9 mouse cellular contexts compared by ENCODE assay signal in the genomic region with DNA sequence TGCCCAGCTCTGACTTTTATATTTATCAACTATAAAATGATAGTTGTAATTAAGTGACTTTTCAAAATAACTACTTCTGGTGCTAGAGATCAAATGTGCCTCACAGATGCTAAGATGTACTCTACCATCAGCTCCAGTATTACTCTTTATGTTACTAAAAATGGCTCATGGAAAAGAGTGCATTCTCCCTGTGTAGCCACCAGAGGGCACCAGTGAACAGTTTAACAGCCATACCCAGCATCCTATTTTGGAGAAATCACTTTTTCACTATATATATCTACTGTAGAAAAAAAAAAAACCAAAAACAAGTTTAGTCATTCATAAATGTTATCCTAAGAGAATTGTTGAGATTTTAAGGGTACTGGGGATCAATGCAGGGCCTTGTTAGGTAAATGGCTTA. TPM values are rescaled to one million over a fixed set of nuclear protein-coding genes. Genes with fewer than 3 reads are reported as not detected.
DNase-seq lines count a peak whose midpoint lies in the region; ATAC-seq lines count a peak whose summit lies in the region.
"Had no signal": no experiment of that assay in that cellular context is flagged by ENCODE, and none has a peak within 500 bp of the region (broad histone marks: within the 10 kb centered on the region; RNA-seq: fewer than 3 reads in every experiment).

No protein-coding gene starts in this region.

- H3K9ac ChIP-seq in heart, embryonic 11.5 days (ENCODE audit: low read depth, low read length): no peak overlapping the region
- H3K9ac ChIP-seq in neural tube, embryonic 11.5 days (ENCODE audit: low read length): no peak overlapping the region
- H3K9ac ChIP-seq: embryonic facial prominence, embryonic 12.5 days had no signal

- peak; percentile 73 for DNase-seq in heart, adult 11 months
- peak; percentile 31 for DNase-seq in 3134 (ENCODE audit: extremely low read depth, insufficient read length, low spot score)
- peak; percentile 53 for DNase-seq in MEL-GATA-1-ER (ENCODE audit: extremely low read depth, low read depth)
- DNase-seq in embryo, embryonic 10 days (ENCODE audit: low spot score): peak; percentile 71
- DNase-seq in kidney, postnatal 36 days: peak; percentile 48 to 74
- DNase-seq in neural tube, embryonic 11.5 days (ENCODE audit: low spot score): peak; percentile 53

- no peaks in the 10 kb centered on the region for H3K36me3 ChIP-seq in heart, embryonic 11.5 days (ENCODE audit: control insufficient read depth, insufficient read depth, low read length)
- no peaks in the 10 kb centered on the region for H3K36me3 ChIP-seq in neural tube, embryonic 11.5 days (ENCODE audit: control insufficient read depth, insufficient read depth, low read length)
- H3K36me3 ChIP-seq: embryonic facial prominence, embryonic 12.5 days had no signal

- ATAC-seq in heart, embryonic 11.5 days (replicated peaks; ENCODE audit: insufficient number of reproducible peaks, low FRiP score, low TSS enrichment): no peak
- no peak for ATAC-seq in neural tube, embryonic 11.5 days (ENCODE audit: insufficient read depth, low FRiP score, low TSS enrichment)
- ATAC-seq in megakaryocyte-erythroid progenitor cell, adult 5-6 weeks (replicated peaks; ENCODE audit: low FRiP score, low TSS enrichment, poor library complexity, severe bottlenecking): no peak

- peaks cover 14% of the 10 kb centered on the region for H3K4me1 ChIP-seq in heart, embryonic 11.5 days (ENCODE audit: control insufficient read depth, insufficient read depth, low read length)
- peaks cover 8% of the 10 kb centered on the region for H3K4me1 ChIP-seq in neural tube, embryonic 11.5 days (ENCODE audit: control insufficient read depth, insufficient read depth, low read length)

- H3K27me3 ChIP-seq in heart, embryonic 11.5 days (ENCODE audit: control insufficient read depth, insufficient read depth, low read length): no peaks in the 10 kb centered on the region
- no peaks in the 10 kb centered on the region for H3K27me3 ChIP-seq in neural tube, embryonic 11.5 days (ENCODE audit: control insufficient read depth, insufficient read depth, low read length)
- H3K27me3 ChIP-seq: embryonic facial prominence, embryonic 12.5 days had no signal

- no peak overlapping the region for H3K4me3 ChIP-seq in heart, embryonic 11.5 days (ENCODE audit: low read depth, low read length)
- no peak overlapping the region for H3K4me3 ChIP-seq in neural tube, embryonic 11.5 days (ENCODE audit: low read depth, low read length)
- H3K4me3 ChIP-seq: embryonic facial prominence, embryonic 12.5 days had no signal

- H3K27ac ChIP-seq in heart, embryonic 11.5 days (ENCODE audit: low read depth, low read length): no peak overlapping the region
- H3K27ac ChIP-seq in neural tube, embryonic 11.5 days (ENCODE audit: low read depth, low read length): no peak overlapping the region
- H3K27ac ChIP-seq: embryonic facial prominence, embryonic 12.5 days had no signal

- no peaks in the 10 kb centered on the region for H3K9me3 ChIP-seq in heart, embryonic 11.5 days (replicated peaks; ENCODE audit: control insufficient read depth, low read length)
- no peaks in the 10 kb centered on the region for H3K9me3 ChIP-seq in neural tube, embryonic 11.5 days (ENCODE audit: control insufficient read depth, low read length)
- H3K9me3 ChIP-seq: embryonic facial prominence, embryonic 12.5 days had no signal

- no peak overlapping the region for H3K4me2 ChIP-seq in heart, embryonic 11.5 days
- no peak overlapping the region for H3K4me2 ChIP-seq in neural tube, embryonic 11.5 days (ENCODE audit: low read depth)
- H3K4me2 ChIP-seq: embryonic facial prominence, embryonic 12.5 days had no signal

RNA-seq across cellular contexts. Expression of a gene that starts 2.7 kb away (rescaled TPM):
- polyA plus RNA-seq in heart, embryonic 11.5 days (2014; fragmentation: Nextera tagmentation; extraction: Ambion mirVana): 13.7 and 16.2 TPM in 2 replicates
- polyA plus RNA-seq in neural tube, embryonic 11.5 days (2014; fragmentation: Nextera tagmentation; extraction: Ambion mirVana): 13.4 and 14.7 TPM in 2 replicates
- 3.7 and 5.6 TPM in 2 replicates for total RNA-seq in megakaryocyte-erythroid progenitor cell, adult 5-6 weeks (2014; fragmentation: Nextera tagmentation)
- 5.6 and 6.8 TPM in 2 replicates for total RNA-seq in megakaryocyte-erythroid progenitor cell, adult 5-6 weeks (2017)
